Mouse (Mus musculus): Measurements from ENCODE around the gene Lrrk1. TPM values are rescaled to one million over a fixed set of nuclear protein-coding genes. Genes with fewer than 3 reads are reported as not detected.

Lrrk1 gene
- polyA plus RNA-seq, 1 experiment from 2014 or later, result 17.2 TPM

- Histone ChIP-seq H3K9ac (no peak overlapping the region), H3K4me1 (0 out of 2 replicates have a peak, but pooled peaks cover 2% of the 10 kb centered on the region), H3K4me2 (no peak overlapping the region), H3K4me3 (replicated peaks) (no peak overlapping the region), H3K27ac (no peak overlapping the region), H3K36me3 (peaks cover 17% of the 10 kb centered on the region; the same call in 1 of the 2 replicates), H3K27me3 (no peaks in the 10 kb centered on the region), H3K9me3 (replicated peaks) (no peaks in the 10 kb centered on the region)
- ATAC-seq (replicated peaks; ENCODE audit: low FRiP score), result 0 out of 2 replicates have a peak, but pooled peaks have one; percentile 40
- WGBS, result 78% methylated on average over 13 of the region's 13 CpGs
These were observed 79.4 kb downstream of the Lrrk1 start for GRCm38 (mm10) chr7:66308581-66309239.

- H3K4me2 ChIP-seq, result no peak overlapping the region
- no peak overlapping the region for H3K9ac ChIP-seq
- 77% methylated on average over 2 of the region's 2 CpGs for WGBS
- no peak for ATAC-seq (replicated peaks; ENCODE audit: low FRiP score)
- peaks cover 20% of the 10 kb centered on the region; the same call in 1 of the 2 replicates for H3K36me3 ChIP-seq
- no peaks in the 10 kb centered on the region for H3K27me3 ChIP-seq
- H3K4me3 ChIP-seq (replicated peaks), result no peak overlapping the region
- H3K9me3 ChIP-seq (replicated peaks), result no peaks in the 10 kb centered on the region
- H3K4me1 ChIP-seq, result 0 out of 2 replicates have a peak, but pooled peaks cover 2% of the 10 kb centered on the region
- no peak overlapping the region for H3K27ac ChIP-seq
These were observed 80.4 kb downstream of the Lrrk1 start for GRCm38 (mm10) chr7:66307791-66308190.

GRCm38 (mm10) chr7:66305714-66306198 is 82.4 kb downstream of the Lrrk1 start:
- ATAC-seq (replicated peaks; ENCODE audit: low FRiP score), result no peak
- Histone ChIP-seq H3K9ac (no peak overlapping the region), H3K4me3 (replicated peaks) (no peak overlapping the region), H3K4me1 (no peaks in the 10 kb centered on the region), H3K27ac (no peak overlapping the region), H3K36me3 (peaks cover 35% of the 10 kb centered on the region; the same call in 1 of the 2 replicates), H3K27me3 (no peaks in the 10 kb centered on the region), H3K4me2 (no peak overlapping the region), H3K9me3 (replicated peaks) (no peaks in the 10 kb centered on the region)
- WGBS, result 86% methylated on average over 16 of the region's 16 CpGs

- WGBS, result 79% methylated on average over 8 of the region's 8 CpGs
- H3K9me3 ChIP-seq (replicated peaks), result no peaks in the 10 kb centered on the region
- H3K4me2 ChIP-seq, result no peak overlapping the region
- no peak overlapping the region for H3K4me3 ChIP-seq (replicated peaks)
- no peak overlapping the region for H3K9ac ChIP-seq
- no peak for ATAC-seq (replicated peaks; ENCODE audit: low FRiP score)
- no peak overlapping the region for H3K27ac ChIP-seq
- peaks cover 36% of the 10 kb centered on the region; the same call in 1 of the 2 replicates for H3K36me3 ChIP-seq
- H3K27me3 ChIP-seq, result no peaks in the 10 kb centered on the region
- no peaks in the 10 kb centered on the region for H3K4me1 ChIP-seq
These were observed 83.0 kb downstream of the Lrrk1 start for GRCm38 (mm10) chr7:66304993-66305713.

GRCm38 (mm10) chr7:66303922-66304660 is 84.1 kb downstream of the Lrrk1 start:
- no peaks in the 10 kb centered on the region for H3K27me3 ChIP-seq
- peaks cover 45% of the 10 kb centered on the region; the same call in 1 of the 2 replicates for H3K36me3 ChIP-seq
- WGBS, result 90% methylated on average over 14 of the region's 14 CpGs
- H3K4me1 ChIP-seq, result no peaks in the 10 kb centered on the region
- no peak overlapping the region for H3K4me3 ChIP-seq (replicated peaks)
- no peak overlapping the region for H3K27ac ChIP-seq
- H3K9me3 ChIP-seq (replicated peaks), result no peaks in the 10 kb centered on the region
- no peak for ATAC-seq (replicated peaks; ENCODE audit: low FRiP score)
- H3K9ac ChIP-seq, result no peak overlapping the region
- no peak overlapping the region for H3K4me2 ChIP-seq

GRCm38 (mm10) chr7:66301486-66301885 is 86.7 kb downstream of the Lrrk1 start:
- no peak overlapping the region for H3K27ac ChIP-seq
- no peaks in the 10 kb centered on the region for H3K4me1 ChIP-seq
- H3K9me3 ChIP-seq (replicated peaks), result no peaks in the 10 kb centered on the region
- H3K27me3 ChIP-seq, result no peaks in the 10 kb centered on the region
- no peak for ATAC-seq (replicated peaks; ENCODE audit: low FRiP score)
- WGBS, result 82% methylated on average over 4 of the region's 4 CpGs
- no peak overlapping the region for H3K4me2 ChIP-seq
- H3K36me3 ChIP-seq, result peaks cover 57% of the 10 kb centered on the region; the same call in 1 of the 2 replicates
- H3K9ac ChIP-seq, result no peak overlapping the region
- H3K4me3 ChIP-seq (replicated peaks), result no peak overlapping the region

GRCm38 (mm10) chr7:66300680-66301079 is 87.5 kb downstream of the Lrrk1 start:
- no peaks in the 10 kb centered on the region for H3K27me3 ChIP-seq
- ATAC-seq (replicated peaks; ENCODE audit: low FRiP score), result 0 out of 2 replicates have a peak, but pooled peaks have one; percentile 60
- H3K4me1 ChIP-seq, result no peaks in the 10 kb centered on the region
- no peak overlapping the region for H3K4me3 ChIP-seq (replicated peaks)
- no peaks in the 10 kb centered on the region for H3K9me3 ChIP-seq (replicated peaks)
- no peak overlapping the region for H3K27ac ChIP-seq
- H3K36me3 ChIP-seq, result peaks cover 56% of the 10 kb centered on the region
- 9% methylated on average over 5 of the region's 5 CpGs for WGBS
- H3K4me2 ChIP-seq, result no peak overlapping the region
- H3K9ac ChIP-seq, result no peak overlapping the region

GRCm38 (mm10) chr7:66297656-66298021 is 90.5 kb downstream of the Lrrk1 start:
- Histone ChIP-seq H3K4me3 (replicated peaks) (no peak overlapping the region), H3K4me1 (peaks cover 7% of the 10 kb centered on the region; the same call in 1 of the 2 replicates), H3K27me3 (no peaks in the 10 kb centered on the region), H3K36me3 (peaks cover 64% of the 10 kb centered on the region), H3K9ac (no peak overlapping the region), H3K27ac (no peak overlapping the region), H3K4me2 (no peak overlapping the region), H3K9me3 (replicated peaks) (no peaks in the 10 kb centered on the region)
- WGBS, result 55% methylated on average over 9 of the region's 9 CpGs
- ATAC-seq (replicated peaks; ENCODE audit: low FRiP score), result no peak

GRCm38 (mm10) chr7:66296921-66297655 is 91.1 kb downstream of the Lrrk1 start:
- Histone ChIP-seq H3K36me3 (peaks cover 61% of the 10 kb centered on the region), H3K9ac (no peak overlapping the region), H3K9me3 (replicated peaks) (no peaks in the 10 kb centered on the region), H3K27me3 (no peaks in the 10 kb centered on the region), H3K4me3 (replicated peaks) (no peak overlapping the region), H3K4me2 (no peak overlapping the region), H3K27ac (no peak overlapping the region), H3K4me1 (peaks cover 7% of the 10 kb centered on the region; the same call in 1 of the 2 replicates)
- no peak for ATAC-seq (replicated peaks; ENCODE audit: low FRiP score)
- 75% methylated on average over 12 of the region's 12 CpGs for WGBS

- Histone ChIP-seq H3K9me3 (replicated peaks) (no peaks in the 10 kb centered on the region), H3K4me1 (peaks cover 7% of the 10 kb centered on the region; the same call in 1 of the 2 replicates), H3K9ac (no peak overlapping the region), H3K27ac (0 out of 2 replicates have a peak overlapping the region, but pooled peaks have one; percentile 10), H3K27me3 (no peaks in the 10 kb centered on the region), H3K36me3 (peaks cover 64% of the 10 kb centered on the region), H3K4me3 (replicated peaks) (no peak overlapping the region), H3K4me2 (no peak overlapping the region)
- whole genome bisulfite sequencing, result 54% methylated on average over 19 of the region's 19 CpGs
- ATAC-seq (replicated peaks; ENCODE audit: low FRiP score), result no peak
These were observed 95.4 kb downstream of the Lrrk1 start for GRCm38 (mm10) chr7:66292552-66293376.
